Mouse (Mus musculus) cortical plate, adult 2 months (tissue): ENCODE measurements at regions not wholly inside any gene's neighbourhood (a gene's known extent, or its start where the extent isn't known, plus 50 kb on each side); places are given as distances from the start of the nearest gene placed in this dataset.

Experiments
- CTCF ChIP-seq: fragments of 200-500 bp; IDR thresholded peaks from 2 replicates; pipeline ENCODE4 v1.5.1; 2011; ENCODE audit warnings: mild to moderate bottlenecking, control low read depth, low read length; ENCODE audit not compliant: insufficient read depth; ENCODE audit errors: extremely low read depth
- POLR2A ChIP-seq: fragments of 200-500 bp; IDR thresholded peaks from 2 replicates; pipeline ENCODE4 v1.6.1; 2011; ENCODE audit warnings: mild to moderate bottlenecking, low read length, control low read depth; ENCODE audit not compliant: insufficient read depth; ENCODE audit errors: extremely low read depth

DNA sequence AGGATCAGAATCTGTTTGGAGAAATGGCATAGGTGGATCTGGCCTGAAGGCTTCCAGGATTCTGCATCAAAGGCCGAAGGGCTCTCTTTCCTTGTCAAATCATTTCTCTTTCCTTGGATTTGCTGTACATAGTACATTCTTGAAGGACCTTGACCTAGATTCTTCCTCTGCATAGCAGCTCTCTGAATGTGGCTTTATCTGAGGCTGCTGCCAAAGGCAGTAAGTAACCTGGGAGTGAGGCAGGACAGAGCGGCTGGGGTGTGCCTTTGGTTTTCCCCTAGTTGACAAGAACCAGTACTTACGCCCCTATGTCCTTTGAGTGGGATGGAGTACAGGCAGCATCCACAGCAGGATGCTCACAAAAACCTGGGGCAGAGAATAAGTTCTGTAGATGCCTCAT is 103.7 kb upstream of the Gls start:
- no peak for TF ChIP-seq CTCF
- TF ChIP-seq POLR2A, result no peak
